Mouse (Mus musculus): ENCODE results near the gene Khdrbs2.

The Khdrbs2 gene

DNA sequence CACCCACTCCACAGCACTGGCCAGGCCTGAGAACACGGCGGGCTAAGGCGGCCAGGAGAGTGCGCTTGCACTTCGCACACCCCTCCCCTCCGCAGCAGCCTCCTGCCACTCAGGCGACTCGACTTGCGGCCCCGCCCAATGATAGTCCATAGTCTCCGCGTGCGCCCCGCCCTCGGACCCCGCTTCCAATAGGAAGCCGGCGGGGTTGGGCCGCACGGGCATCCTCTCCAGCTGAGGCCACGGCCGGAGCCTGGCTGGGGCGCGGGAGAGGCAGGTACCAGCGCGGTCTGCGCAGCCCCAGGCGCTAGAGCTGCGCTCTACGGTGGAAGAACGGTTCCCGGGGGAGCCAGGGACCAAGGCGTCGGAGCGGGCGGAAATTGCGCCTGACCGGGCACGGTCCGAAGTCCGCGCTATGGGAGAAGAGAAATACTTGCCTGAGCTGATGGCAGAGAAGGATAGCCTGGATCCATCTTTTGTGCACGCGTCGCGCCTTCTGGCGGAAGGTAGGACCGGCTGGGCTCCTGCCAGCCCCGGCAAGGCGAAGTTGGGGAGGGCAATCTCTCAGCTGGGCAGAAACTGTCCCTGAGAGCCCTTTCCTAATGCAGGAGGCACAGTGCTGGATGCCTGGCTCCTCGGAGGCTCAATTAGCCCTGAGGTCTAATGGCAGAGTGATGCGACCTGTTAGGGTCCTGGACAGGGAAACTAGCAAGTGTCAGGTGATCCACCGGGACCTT is at the start of gene Khdrbs2:
TSS of gene Khdrbs2 (plus strand) at position 209 of the 734 bp plus-strand sequence.
- no peak for DNase-seq (ENCODE audit: low read depth)

DNA sequence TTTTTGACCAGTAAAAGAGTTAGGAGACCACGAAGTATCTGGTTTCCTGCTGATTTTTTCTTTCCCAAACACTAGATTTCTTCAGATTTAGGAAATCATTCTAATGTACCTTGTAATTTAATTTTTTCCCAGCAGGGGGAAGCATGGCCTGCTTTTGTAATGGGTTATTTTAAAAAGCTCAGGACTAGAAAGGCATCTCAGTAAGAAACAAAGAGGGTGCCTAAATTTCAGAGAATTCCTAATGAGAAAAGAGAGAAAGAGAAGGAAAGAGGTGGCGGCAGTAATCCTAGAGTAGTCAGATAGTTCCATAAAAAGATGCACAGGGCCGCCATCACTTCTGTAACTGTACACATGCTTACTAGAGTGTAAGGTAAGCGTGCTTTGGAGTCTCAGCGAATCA is 2.1 kb downstream of the Khdrbs2 start:
- no peak for DNase-seq (ENCODE audit: low read depth)

DNA sequence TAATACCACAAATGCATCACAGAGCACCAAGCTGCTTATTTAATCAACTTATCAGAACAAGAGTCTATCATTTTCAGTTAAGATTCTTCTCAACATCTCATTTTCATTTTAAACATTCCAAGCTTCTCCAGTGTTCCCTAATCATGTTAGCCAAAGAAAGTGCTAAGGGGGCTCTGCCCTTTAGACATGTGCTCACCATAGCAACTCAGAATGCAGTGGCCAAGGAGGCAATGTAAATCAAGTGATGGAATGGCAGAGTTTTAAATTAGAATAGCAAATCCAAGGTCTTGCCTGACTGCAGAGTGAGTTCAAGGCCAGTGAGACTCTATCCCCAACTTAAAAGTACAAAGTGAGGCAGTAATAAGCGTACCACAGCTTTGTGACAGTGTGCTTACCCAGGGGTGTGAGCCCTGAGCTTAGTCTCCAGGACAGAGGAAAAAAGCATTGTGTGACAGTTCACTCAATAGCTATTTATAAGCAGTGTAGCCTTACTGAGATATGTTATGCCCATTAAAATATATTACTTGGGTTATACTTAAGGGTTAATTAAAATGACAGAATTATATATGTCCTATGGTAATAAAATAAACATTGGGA is 27.2 kb downstream of the Khdrbs2 start:
- DNase-seq (ENCODE audit: low read depth), result no peak

DNA sequence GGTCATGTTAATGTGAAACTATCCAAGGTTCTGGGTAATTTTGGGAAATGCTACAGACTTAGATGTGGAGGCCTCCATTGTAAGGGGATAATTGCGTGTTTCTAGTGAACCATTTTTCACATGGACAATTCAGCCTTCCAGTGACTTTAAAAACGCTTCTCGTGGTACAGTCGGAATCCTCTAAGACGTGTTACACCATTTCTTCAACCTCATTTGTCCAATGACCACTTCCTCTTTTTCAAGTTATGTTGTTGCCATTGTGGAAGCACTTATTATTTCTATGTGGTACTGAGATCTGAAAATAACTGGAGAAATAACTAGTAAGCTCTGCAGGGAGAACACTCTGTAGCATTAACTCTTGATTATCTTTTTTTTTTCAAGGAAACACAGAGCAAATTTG is 75.9 kb downstream of the Khdrbs2 start:
- DNase-seq (ENCODE audit: low read depth), result no peak

DNA sequence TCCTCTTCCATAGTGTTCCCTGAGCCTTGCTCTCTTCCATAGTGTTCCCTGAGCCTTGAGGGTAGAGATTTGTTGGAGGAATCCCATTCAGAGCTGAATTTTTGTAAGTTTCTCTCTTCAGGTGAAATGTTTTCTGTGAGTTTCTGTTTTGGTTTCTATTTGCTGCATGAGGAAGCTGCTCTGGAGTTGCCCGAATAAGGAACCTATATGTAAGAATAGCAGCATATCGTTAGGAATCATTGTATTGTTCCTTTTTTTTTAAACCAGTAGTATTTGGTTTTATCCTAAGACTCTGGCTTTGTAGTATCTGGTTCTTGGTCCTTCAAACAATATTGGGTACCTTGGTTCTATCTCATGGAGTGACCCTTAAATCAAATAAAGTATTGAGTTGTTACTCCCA is 77.1 kb downstream of the Khdrbs2 start:
- no peak for DNase-seq (ENCODE audit: low read depth)

DNA sequence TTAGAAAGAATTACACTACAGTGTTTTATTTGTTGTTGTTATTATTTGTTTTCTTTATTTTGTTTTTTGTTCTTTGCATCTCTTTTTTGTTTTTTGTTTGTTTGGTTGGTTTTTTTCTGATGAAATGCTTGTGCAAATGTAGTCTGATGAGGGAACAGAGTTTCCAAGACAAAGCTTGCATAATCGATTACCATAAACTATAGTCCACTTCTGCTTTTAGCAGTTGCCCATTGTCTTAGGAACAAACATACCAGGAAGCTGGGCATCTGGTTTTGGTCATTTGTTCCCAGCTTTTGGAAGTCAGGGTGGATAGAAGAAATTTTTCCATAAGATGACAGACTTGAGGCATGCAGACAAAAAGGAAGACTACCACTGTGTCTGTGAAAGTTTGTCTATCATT is 77.8 kb downstream of the Khdrbs2 start:
- DNase-seq (ENCODE audit: low read depth), result no peak

DNA sequence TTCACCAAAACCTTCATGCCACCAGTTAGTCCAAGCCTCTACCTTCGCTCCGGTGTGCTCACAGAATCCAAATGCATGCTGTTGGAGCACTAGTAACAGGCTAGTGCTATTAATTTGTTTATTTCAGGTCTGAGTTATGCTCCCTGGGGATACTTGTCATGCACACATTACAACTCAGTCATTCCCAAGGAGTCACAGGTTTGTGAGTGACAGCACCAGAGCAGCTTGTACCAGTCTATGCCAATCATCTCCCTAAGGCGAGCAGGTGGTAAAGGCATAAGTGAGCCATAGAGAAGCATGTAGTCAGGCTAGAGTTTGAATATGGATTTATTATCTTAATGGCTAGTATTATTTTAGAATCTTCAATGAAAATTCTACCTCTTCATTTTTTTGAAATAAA is 86.4 kb downstream of the Khdrbs2 start:
- DNase-seq (ENCODE audit: low read depth), result no peak

DNA sequence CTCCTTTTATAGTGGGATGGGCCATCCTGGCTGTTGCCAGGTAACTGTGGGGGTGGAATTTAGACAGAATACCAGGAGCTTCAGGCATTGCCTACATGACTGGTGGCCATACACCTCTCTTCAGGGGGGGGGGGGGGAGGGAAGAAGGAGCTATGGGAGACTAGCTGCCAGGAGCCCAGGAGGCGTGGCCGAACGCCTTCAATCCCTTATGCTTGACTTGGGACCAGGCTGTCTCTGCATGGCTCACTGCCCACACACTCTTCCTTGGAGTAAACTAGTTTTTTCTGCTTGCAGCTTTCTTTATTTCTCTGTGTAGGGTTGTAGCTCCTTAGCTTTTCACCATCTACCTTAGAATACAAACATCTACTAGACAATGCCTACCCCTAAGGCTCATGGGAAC is 98.0 kb downstream of the Khdrbs2 start:
- no peak for DNase-seq (ENCODE audit: low read depth)

DNA sequence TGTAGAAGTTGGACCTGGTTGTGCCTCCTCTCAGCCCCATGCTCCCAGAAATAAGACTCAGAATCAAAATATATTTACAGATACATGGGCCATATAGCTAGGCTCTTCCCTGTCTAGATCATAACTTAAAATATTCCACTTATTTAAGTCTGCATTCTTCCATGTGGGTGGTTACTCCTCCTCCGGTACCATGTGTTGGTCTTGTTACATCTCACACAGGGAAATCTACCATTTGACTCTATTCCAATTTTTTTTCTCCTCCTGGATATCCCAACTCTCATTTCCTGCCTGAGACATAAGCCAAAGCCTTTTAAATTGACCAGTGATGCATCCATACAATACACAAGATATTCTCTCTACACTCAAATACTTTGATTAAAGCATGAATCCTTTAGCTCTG is 122.2 kb downstream of the Khdrbs2 start:
- DNase-seq (ENCODE audit: low read depth), result no peak

DNA sequence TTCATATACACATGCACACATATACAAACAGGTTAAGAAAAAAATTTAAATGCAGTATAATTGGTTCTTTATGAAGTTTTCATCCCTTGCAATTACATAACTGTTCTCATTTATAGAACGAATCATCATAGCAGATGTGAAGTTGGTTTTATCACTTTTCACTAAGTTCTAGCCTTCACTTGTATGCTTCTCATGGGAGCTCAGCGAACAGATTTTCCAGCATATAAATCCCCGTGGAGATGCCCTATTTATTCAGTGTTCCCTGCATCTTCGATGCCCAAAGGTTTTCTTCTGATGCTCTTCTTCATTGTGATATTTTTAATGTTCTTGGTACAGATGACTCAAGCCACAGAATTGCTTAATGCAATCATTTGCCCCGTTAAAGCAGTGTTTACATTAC is 128.9 kb downstream of the Khdrbs2 start:
- no peak for DNase-seq (ENCODE audit: low read depth)

DNA sequence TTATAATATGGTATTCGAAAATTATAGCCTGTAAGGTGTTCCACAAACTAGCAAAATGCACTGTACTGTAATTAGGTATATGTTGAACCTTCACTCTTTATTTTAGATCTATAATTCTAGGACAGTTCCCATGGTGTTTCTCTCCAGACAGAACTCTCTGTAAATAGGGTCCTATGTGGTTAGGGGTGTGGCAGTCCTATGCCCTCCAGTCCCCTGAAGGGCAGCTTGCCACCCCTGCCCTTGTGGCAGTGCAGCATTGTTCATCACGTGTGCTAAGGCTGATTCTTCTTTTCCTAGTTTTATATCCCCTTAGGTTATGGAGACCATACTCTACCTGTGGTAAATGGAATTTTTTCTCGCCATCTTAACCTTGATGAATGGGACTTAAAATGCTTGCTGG is 136.6 kb downstream of the Khdrbs2 start:
- DNase-seq (ENCODE audit: low read depth), result no peak

DNA sequence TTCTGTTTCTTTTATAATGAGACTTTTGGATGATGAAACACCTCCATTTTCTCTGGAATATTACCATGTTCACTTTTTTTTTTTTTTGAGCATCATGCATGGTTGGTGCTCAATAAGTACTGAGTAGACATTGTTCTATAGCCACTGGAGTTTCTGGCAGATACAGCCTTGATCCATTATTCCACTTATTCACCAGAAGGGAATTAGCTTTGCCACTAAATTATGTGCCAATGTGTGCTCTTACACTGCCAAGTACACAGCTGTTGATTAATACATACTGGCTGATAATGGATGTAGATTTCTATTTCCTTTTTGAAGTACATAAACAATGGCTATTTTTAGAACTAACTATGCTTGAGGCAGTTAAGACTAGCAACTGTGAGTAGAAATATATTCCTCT is 137.1 kb downstream of the Khdrbs2 start:
- DNase-seq (ENCODE audit: low read depth), result no peak

DNA sequence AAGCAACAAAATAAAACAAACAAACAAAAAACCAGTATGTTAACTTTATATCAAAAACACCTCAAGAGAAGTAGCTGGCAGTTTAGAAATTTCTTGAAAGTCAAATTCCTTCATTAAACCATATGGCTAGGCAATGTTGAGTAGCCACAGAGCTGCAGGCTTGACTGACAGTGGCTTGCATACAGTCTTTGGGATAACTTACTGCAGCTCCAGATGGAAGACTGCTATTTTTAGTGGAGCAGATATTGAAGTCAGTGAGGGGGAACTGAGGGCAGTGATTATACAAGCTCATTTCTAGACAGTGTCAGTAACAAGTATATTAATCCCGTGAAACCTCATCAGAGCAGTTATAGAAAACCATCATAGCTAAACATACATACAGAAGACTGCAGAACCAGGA is 166.6 kb downstream of the Khdrbs2 start:
- no peak for DNase-seq (ENCODE audit: low read depth)

DNA sequence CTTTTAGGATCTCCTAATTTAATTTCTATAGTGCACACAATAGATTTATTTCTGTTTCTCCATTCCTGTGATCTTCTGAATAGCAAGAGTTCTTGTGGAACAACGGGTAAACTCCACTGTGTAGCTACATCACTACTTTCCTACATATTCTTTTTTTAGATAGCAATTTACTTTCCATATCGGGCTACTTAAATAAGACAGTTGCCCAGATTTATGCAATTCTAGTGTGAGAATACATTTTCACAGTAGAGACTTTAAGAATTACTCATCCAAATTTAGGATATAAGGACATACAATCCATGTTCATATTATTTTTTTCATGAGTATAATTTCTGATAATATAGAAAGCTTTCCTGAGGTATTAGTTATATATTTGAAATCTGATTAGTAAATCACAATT is 175.0 kb downstream of the Khdrbs2 start:
- no peak for DNase-seq (ENCODE audit: low read depth)

DNA sequence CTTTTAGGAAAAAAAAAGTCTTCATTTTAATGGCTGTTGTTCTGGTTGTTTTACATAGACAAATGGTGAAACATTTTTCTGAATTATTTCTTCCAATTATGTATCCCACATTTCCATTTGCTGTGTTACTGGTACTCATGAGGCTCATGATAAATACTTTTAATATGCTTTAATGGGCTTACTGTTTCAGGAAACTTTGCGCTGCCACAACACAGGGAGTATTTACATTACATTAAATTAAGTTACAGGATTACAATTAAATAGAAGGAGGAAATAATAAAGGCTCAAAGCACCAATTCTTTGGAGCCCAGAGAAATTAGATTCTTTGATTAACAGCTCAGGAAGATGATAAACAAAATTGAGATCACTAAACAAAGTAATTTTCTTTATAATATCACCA is 179.6 kb downstream of the Khdrbs2 start:
- DNase-seq (ENCODE audit: low read depth), result no peak

DNA sequence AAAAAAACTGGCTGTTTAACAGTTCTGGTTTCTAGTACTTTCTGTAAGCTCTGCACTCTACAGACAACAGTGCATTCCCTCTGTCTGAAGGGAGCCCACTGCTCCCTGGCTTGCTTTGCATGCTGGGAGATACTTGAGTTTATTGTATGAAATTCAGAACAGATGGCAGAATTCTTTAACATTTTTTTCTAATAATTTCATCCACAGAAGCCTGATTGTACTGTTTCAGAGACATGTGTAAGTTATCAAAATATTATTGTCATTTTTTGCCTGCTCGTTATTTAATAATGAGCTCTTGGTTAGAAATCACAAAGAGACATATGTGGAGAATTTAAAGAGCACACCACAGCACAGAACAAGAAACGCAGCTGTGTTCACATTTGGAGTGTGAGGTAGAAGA is 191.0 kb downstream of the Khdrbs2 start:
- DNase-seq (ENCODE audit: low read depth), result no peak

DNA sequence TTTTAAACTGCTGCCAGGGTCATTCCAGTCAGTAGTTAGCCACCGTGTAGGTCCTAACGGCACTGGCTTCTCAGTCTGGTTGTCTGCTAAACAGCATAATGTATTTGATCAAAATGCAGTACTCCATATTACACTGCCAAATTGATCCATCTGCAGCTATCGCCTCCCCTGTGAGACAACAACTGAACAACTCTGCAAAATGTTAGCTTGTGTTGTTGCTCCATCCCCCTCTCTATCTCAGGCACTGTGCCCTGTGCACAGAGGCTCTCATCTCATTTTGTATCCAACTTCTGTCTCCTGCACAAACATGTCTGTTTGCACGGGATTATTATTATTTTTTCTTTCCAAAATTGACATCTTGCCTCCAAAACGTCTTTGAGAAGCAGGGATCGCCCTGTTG is 225.0 kb downstream of the Khdrbs2 start:
- DNase-seq (ENCODE audit: low read depth), result no peak

DNA sequence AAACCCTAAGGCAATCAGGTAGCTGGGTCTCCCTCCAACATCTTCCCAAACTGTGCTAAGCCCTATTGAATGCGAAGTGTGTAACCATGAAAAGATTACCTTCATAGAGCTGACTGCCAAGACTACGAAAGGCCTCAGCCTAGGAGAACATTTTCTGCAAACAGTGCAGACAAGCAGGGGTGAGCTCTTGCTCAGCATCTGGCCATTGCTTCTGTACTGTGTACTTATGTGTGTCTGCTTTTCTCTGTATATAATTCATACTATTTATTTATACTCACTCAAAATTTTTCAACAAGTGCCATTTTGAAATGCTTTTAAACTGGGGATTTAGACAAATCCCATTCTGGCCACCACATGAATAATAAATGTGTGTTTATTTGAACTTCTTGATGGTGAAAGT is 235.1 kb downstream of the Khdrbs2 start:
- no peak for DNase-seq (ENCODE audit: low read depth)

DNA sequence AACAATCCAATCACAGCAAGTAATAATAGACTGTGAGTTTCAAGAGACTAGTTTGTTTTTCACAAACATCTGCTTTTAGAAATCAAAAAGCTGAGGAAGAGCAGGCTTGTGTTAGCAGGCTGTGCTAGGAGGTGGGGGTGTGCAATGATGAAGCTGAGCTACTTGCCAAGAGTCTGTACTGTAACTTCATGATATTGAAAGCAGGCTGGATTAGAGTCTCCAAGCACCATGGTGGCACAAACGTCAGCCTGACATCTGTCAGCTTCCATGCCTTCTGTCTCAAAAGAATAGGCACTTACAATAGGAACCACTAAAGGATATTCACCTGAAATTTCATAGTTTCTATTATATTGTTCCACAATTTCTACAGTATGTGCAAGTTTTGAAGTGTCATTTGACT is 255.9 kb downstream of the Khdrbs2 start:
- no peak for DNase-seq (ENCODE audit: low read depth)

DNA sequence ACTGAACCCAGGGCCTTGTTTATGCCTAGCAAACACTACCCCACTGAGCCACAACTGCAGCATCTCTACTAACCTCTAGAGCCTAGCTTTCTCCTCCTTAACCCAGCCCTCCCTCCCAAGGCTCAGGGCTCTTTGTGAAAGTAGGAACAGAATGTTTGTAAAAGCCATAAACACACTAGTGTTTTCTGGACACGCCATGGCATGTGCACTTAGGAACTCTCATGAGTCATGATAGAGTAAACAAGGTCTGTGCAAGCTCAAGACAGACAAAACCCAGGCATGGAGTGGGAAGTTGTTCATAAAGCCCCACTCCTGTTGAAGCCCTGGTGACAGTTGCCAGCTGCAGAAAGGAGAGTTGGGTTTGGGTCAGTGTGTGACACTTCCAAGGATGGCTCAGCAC is 257.0 kb downstream of the Khdrbs2 start:
- no peak for DNase-seq (ENCODE audit: low read depth)

DNA sequence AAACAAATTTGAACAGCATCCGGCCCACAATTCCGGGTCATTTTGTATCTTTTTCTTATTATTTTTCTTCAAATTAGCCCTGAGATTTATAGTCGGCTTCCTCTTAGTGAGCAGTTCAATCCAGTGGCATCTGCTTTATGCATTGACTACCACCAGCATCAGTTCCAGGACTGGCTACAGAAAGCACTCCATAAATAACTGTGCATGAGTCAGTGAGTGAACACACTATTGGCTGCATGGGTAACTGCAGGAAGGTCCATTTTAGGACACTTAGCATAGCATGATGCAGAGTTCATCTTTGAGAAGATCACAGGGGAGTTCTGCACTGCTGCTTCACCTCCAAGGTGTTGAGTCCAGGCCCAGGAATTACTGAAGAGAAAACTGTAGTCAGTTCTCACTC is 258.0 kb downstream of the Khdrbs2 start:
- no peak for DNase-seq (ENCODE audit: low read depth)

DNA sequence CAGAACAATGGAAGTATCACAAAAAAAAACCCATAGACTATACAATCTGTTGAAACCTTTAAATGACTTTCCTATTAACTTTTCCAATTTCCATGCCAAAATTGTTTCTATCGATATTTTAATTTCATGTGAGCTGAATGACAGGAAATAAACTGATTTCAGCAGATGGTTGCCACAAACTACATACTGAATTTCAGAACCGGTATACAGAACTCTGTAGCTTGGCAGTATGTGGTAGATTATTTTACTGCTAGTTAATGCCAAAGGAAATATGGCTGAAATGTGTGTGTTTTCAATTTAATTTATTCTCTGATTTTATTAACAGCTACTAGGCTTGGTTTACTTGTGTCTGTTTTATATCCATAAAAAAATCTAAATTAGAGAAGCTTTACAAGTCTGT is 260.6 kb downstream of the Khdrbs2 start:
- DNase-seq (ENCODE audit: low read depth), result no peak

DNA sequence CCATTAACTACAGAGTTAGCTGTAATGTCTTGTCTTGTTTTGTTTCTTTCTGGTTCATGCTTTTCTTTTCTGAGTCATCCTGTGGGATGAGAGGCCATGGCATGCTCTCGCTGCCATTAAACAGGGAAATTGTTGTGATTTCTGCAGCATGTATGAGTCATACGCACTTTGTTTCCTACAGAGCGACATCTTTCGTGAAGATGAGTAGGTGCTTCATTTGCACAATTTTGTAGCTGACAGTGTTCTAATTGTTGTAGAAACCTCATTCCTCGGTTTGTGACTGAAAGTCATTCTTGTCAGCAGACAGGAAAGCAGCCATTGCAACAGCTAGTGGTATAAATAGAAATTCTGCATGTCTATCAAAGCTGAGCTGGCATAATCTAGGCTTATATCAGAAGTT is 271.4 kb downstream of the Khdrbs2 start:
- no peak for DNase-seq (ENCODE audit: low read depth)

DNA sequence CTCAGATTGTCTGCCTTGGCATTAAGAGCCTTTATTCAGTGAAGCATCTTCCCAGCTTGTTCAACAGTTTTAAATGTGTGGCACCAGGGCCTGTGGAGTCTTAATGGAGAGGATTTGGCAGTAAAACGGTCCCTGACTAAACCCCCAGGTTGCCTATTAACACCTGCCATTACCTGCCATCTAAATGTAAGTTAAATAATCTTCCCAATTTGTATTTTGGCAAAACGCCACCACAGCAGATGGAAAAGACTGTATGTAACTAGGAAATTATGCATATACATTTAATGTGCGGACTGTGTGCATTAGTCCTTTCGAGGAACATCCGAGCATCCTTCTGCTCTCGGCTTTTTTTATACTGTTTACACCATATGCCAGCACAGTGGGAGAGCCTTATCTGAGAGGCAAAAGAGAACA is 290.6 kb downstream of the Khdrbs2 start:
- no peak for DNase-seq (ENCODE audit: low read depth)

All from c-Kit-positive CD71-positive TER-119-negative erythroid progenitor cells, embryonic 14.5 days (primary cell).